Mouse (Mus musculus): ENCODE measurements around the gene Armcx5. TPM values are rescaled to one million over a fixed set of nuclear protein-coding genes. Genes with fewer than 3 reads are reported as not detected.

The Armcx5 gene
- total RNA-seq, 2 experiments from 2014 or later: 5.9 to 6.5 TPM

Small RNAs within 50 kb of the gene (microRNA-seq; reads per million reads assigned to microRNA genes)
- gene Mir1970 (not detected), gene Mir7646 (not detected)

Other genes starting within 250 kb of the Armcx5 start
- not detected for gene AV320801, start 248.1 kb upstream of the Armcx5 start, total RNA-seq (2021)
- gene Nxf7, start 144.0 kb upstream of the Armcx5 start, total RNA-seq (2021): under 1 TPM in 1 of 2 experiments, not detected in 1; 0.13 TPM
- gene Prame, start 115.0 kb upstream of the Armcx5 start, total RNA-seq (2021): not detected
- not detected for gene Tcp11x2, start 48.9 kb upstream of the Armcx5 start, total RNA-seq (2021)
- gene Tmsb15a, start 17.5 kb upstream of the Armcx5 start, total RNA-seq (2021): not detected
- 10 to 100 TPM; 16.9 to 19.3 TPM for gene Gprasp1, start within 50 bp of the Armcx5 start, total RNA-seq (2021)
- gene Bhlhb9, start 54.9 kb downstream of the Armcx5 start, total RNA-seq (2021): 10 to 100 TPM; 11.1 to 18.1 TPM
- 1 to 10 TPM; 1.2 to 3.6 TPM for gene Gprasp2, start 96.3 kb downstream of the Armcx5 start, total RNA-seq (2021)

Data from heart, postnatal 25 days (tissue).